Mouse (Mus musculus) naive thymus-derived CD4-positive, alpha-beta T cell, adult 2 months (primary cell): ENCODE measurements around the gene Foxm1.
A peak's percentile ranks its signal among the peaks of the same experiment; 100 is the strongest.
"Not testable (repeated sequence)": the region's sequence is repeated elsewhere in the genome, so short reads cannot be mapped to it uniquely, and the experiment has no call there.

Experiments used
- DNase-seq: peaks from one replicate; pipeline ENCODE4 v3.0.0-alpha.2; 2011; ENCODE audit warnings: low read depth

Gene Foxm1

DNA sequence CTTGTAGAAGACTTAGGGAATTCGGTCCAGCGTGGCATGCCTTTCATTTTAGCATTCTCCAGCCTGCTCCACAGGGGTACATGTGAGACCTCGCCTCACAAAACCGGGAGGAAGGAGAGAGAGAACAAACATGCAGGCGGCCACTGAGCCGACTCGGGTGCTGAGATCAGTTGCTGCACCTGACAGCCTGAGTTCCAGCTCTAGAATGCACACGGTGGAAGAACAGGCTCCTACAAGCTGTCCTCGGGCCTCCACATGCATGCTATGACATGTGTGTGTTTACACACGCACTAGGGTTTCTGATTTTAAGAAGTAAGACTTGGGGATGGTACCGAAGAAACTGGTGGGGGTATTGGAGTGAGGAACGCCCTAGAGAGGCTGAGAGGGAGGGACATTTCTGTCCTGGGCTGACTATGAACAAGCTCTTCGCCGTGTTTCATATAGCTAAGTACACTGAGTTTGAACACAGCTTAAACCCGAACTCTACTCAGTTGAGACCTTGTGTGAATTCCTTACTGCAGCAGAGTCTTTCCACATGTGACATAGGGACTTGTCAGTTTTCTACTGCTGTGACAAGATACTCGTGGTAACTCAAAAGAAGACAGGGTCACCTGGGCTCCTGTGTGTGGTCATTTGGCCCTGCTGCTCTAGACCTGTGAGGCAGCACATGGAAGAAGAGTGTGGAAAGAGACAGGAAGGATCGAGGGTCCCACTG, 13.8 kb downstream of the Foxm1 start:
- DNase-seq: no peak

GRCm38 (mm10) chr6:128379636-128380035, 16.9 kb downstream of the Foxm1 start:
- no peak for DNase-seq

GRCm38 (mm10) chr6:128380594-128381167, 17.9 kb downstream of the Foxm1 start:
- DNase-seq: not testable (repeated sequence)

GRCm38 (mm10) chr6:128381254-128381653, 18.5 kb downstream of the Foxm1 start:
- DNase-seq: no peak

DNA sequence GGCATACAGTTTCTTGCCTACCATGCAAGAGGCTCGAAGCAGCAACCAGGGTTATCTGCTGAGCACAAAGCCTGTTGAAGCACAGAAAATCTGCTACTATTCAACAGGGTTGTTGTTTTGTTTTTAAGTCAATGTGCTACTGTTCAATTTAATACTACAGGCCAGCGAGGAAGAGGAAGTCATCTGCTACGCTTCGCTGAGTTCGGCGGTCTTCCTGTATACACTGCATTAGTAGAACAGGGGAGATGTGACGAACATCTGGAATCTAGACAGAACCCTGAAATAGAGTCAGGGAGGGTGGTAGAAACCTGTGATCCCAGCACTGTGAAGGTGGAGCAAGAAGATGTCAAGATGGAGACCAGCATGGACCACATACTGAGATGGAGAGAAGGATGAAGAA, 21.0 kb downstream of the Foxm1 start:
- DNase-seq: no peak

DNA sequence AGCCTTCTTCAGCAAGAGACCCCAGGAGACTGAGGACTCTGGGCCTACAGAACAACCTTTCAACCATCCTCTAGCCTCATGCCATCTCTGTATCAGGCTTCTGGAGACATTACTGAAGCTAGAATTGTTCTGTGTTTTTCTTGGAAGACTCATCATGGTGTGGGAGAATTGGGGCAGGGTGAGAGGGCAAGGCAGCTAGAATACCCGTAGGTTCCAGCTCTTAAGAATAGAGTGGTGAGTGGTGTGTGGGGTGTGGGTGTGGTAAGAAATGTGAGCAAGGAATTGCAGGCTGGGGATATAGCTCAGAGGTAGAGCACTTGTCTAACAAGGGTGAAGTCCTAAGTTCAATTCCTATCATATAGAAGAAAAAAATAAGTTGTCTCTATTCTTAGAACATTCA, 22.3 kb downstream of the Foxm1 start:
- no peak for DNase-seq

DNA sequence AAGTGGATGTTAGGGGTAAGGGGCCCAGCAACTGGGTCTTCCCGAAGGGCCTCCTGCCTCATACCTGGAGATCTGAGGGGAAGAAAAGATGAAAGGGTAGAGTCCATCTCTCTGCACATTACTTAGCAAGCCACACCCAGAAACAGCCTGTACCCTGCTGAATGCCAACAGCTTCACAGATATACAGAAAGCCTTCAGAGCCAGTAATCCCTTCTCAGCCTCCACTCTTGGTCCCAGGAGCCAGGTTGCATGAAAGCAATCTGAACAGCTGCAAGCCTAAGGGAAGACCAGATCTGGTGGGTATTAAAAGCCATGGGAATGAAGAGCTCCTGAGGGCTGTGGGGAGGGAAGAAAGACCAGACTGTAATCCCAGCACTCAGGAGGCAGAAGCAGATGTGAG, 26.4 kb downstream of the Foxm1 start:
- no peak for DNase-seq

DNA sequence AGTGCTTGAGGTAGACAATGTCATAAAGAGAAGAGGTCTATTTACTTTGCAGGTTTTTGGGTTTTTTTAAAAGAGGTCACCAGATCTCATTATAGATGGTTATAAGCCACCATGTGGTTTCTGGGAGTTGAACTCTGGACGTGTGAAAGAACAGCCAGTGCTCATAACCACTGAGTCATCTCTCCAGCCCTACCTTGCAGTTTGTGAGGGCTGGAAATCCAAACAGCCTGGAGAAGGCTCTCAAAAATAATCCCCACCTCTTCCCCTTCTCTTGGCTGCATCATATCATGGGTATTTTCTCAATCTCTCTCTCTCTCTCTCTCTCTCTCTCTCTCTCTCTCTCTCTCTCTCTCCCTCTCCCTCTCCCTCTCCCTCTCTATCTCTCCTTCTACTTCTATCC, 27.9 kb downstream of the Foxm1 start:
- no peak for DNase-seq

DNA sequence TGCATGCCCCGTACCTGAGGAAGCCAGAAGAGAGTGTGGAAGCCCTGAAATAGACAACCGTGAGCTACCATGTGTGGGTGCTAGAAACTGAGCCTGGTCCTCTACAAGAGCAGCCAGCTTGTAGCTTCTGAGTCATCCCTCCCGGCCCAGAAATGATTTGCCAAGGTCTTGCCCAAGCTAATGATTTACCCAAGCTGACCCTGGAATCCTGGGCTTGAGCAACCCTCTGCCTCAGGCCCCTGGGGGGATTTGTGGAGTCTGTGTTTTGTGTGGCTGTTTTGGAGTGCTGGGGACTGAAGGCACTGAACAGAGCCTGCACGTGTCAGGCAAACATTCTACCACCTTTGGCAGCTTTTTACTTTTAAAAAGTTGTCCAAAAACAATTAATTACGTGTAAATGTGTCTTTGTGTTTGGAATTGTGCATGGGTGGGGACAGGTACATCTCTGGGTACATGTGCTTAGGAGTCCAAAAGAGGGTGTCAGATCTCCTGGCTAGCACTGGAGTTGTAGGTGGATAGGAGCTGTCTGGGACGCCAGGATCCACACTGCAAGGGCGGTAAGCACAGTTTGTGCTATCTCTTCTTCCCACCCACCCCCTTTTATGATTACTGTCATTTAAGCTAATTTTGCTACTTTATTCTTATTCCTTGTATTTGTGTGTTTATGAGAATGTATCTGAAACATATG, 35.0 kb downstream of the Foxm1 start:
- DNase-seq: no peak

DNA sequence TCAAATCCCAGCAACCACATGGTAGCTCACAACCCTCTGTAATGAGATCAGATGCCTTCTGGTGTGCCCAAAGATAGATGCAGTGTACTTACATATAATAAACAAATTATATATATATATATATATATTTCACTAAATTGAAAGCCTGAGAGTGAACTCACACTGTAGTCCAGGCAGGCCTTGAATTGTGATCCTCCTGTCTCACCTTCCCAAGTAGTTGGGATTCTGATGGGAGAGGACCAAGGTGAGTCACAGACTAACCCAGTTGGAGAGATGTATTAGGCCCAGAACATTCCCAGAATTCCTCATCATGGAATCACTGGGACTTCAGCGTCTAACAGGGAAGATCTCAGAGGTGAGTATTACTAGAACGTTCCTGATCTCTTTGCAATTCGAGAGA, 36.2 kb downstream of the Foxm1 start, which contains the start of gene Nrip2:
Gene Nrip2 (plus strand): TSS at position 301 of the 400 bp plus-strand sequence.
- DNase-seq: no peak

DNA sequence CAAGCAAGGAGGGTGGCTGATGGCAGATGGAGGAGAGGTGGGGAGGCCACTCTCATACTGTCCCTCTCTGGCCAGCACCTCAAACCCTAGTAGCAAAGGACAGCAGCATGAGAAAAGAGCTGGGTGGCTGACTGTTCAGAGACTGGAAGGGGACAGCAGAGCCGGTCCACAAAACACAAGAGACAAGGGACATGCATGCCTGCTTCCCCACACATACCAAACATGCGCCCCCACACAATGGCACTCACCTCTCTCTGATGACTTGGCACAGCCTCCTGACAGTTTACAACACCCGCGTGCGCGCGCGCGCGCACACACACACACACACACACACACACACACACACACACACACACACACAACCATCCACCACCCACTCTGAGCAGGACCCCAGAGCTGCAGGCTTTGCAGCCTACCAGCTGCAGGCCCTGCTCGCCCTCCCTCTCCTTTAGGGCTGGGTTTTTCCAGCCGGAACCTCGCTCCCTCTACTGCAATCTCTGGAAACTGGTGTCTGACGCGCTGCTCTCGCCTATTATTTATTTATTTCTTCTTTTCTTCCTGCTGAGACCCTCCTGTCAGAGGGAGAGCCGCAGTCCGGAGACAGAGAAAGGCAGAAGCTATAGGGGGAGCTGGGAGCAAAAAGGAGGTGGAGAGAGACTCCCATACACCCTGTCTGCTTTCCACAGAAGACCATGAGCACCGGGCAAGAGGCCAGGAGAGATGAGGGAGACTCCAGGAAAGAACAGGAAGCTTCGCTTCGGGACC, 36.8 kb downstream of the Foxm1 start:
- no peak for DNase-seq

DNA sequence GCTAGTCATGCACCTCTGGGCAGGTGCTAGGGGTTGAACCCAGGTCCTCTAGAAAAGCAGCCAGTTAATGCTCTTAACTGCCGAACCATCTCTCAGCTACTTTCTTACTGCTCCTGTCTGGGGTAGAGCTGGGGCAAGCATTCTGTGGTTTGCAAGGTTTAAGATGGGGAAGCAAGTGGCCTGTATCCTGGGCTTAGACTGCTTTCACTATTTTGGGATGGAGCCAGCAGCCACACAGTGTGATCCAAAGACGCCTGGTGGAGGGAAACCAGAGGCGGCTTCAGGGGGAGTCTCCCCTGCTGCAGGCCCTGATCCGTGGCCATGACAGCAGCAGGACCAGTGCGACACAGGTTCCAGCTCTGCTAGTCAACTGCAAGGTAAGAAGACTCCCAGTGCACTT, 41.9 kb downstream of the Foxm1 start:
- DNase-seq: no peak

GRCm38 (mm10) chr6:128408544-128409125, 45.9 kb downstream of the Foxm1 start:
- no peak for DNase-seq

DNA sequence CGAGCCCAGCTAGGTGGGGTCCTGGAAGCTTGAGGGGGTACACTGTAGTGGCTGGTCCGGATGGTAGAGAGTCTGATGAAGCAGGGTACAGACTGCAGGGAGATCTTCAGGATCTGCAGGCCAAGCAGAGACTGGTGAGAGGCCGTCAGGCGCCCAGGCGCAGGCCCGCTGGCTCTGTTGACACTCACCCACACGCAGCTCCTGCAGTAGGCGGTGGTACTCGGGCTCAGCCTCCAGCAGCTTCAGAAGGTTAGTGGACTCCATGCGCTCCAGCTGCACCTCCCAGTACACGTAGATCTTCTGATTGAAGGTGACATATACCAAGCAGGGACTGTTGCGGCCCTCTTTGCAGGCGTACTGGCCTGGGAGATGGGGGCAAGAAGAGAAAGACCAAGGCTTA, 47.5 kb downstream of the Foxm1 start:
- DNase-seq: no peak

- DNase-seq: peak; percentile 83
Observed at GRCm38 (mm10) chr6:128411115-128411514, 48.3 kb downstream of the Foxm1 start.

GRCm38 (mm10) chr6:128416169-128416568, 53.4 kb downstream of the Foxm1 start:
- no peak for DNase-seq

DNA sequence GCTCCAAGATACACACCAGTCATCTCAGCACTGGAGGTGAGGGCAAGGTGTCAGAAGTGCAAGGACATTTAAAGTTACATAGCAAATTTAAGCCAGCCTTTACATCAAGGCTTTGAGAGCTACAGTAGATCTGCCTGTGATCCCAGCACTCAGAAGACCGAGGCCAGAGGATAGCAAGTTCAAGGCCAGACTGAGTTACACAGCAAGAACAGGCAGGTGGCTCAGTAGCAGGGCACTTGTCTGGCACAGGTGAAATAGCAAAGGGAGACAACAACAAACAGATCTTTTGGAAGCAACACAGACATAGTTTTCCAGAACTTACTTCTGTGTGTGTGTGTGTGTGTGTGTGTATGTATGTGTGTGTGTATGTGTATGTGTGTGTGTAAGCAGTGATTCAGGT, 55.3 kb downstream of the Foxm1 start:
- DNase-seq: no peak

GRCm38 (mm10) chr6:128421036-128421435, 58.3 kb downstream of the Foxm1 start:
- DNase-seq: no peak

- no peak for DNase-seq
Observed at GRCm38 (mm10) chr6:128421480-128421879, 58.7 kb downstream of the Foxm1 start.

- peak; percentile 34 for DNase-seq
Observed at GRCm38 (mm10) chr6:128423496-128424268, 60.9 kb downstream of the Foxm1 start.

DNA sequence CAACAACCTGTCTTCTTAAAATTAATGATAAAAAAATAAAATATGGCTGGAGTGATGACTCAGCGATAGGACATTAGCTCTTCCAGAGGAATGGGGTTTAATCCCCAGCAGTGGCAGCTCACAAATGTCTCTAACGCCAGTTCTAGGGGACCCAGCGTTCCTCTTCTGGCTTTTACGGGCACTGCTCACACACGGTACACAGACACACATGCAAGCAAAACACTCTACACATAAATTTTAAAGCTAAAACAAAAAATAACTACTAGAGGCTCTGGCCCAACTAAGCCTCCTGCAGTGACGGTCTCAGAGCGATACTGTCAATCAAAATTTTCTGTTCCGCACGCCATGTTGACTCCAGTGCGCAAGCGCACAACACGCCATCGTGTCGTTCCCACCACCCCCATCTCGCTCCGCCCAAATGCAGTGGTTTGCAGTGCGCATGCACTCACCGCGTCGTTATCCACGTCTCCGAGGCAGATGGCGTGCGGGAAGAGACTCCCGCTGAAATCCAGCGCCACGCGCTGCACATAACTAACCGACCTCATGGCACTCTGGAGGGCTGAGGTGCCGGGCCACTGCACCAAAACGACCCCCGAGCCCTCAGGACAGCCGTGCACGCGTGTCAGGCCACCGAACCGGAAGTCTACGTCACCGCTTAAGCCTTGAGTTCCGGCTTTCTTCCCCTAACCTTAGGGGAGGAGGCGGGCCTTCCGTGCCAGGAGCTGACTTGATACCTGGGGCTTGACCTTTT, 61.7 kb downstream of the Foxm1 start, which contains the start of gene Itfg2:
Gene Itfg2 (minus strand): TSS at position 663 of the 751 bp plus-strand sequence.
- peak; percentile 99 for DNase-seq
